Mouse (Mus musculus): ENCODE measurements at regions not wholly inside any gene's neighbourhood (a gene's known extent, or its start where the extent isn't known, plus 50 kb on each side); places are given as distances from the start of the nearest gene placed in this dataset.

DNA sequence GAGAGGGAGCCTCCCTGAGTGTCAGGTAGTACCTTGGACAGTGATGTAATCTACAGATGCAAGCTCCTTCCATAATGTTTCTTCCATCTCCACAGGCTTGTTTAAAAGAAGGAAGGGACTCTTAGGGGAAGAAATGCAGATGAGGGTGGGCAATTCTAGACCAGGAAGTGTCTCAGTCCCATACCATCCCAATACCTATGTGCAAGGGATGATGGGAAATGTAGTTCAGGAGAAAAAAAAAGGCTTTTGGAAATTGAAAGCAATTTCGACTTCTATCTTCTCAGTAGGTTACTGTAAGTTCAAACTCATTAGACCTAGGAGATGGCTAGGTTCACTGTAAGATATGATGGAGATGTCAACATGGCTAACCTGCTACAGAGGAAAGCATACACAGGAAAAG is 68.3 kb downstream of the Cd83 start:
- Histone ChIP-seq H3K79me3 (ENCODE audit: low read depth) (no peaks in the 10 kb centered on the region), H3ac (ENCODE audit: control insufficient read depth, insufficient read length, low read depth) (no peak overlapping the region), H3K79me2 (ENCODE audit: control insufficient read depth, insufficient read depth) (no peaks in the 10 kb centered on the region), H3K27me3 (ENCODE audit: control insufficient read depth, insufficient read depth, insufficient read length) (no peaks in the 10 kb centered on the region), H3K36me3 (ENCODE audit: control insufficient read depth, insufficient read depth) (no peaks in the 10 kb centered on the region), H3K4me3 (ENCODE audit: insufficient read depth, poor library complexity, severe bottlenecking) (no peak overlapping the region)
- no peak for TF ChIP-seq CTCF (IDR thresholded peaks at IDR 0.05; ENCODE audit: control insufficient read depth, insufficient read depth, insufficient read length)
- TF ChIP-seq FOSL1 (IDR thresholded peaks at IDR 0.05; ENCODE audit: insufficient read depth, low read length, poor library complexity, severe bottlenecking), result no peak
- TF ChIP-seq MAX (IDR thresholded peaks at IDR 0.05), result no peak
- TF ChIP-seq CEBPB (IDR thresholded peaks at IDR 0.05; ENCODE audit: low read depth), result no peak
- no peak for TF ChIP-seq MYOG (IDR thresholded peaks at IDR 0.05; ENCODE audit: control insufficient read depth, extremely low read depth, insufficient read length)
- TF ChIP-seq MYOD1 (IDR thresholded peaks at IDR 0.05; ENCODE audit: control insufficient read depth, insufficient read length, low read depth), result no peak
- no peak for TF ChIP-seq USF1 (IDR thresholded peaks at IDR 0.05; ENCODE audit: low read depth)

DNA sequence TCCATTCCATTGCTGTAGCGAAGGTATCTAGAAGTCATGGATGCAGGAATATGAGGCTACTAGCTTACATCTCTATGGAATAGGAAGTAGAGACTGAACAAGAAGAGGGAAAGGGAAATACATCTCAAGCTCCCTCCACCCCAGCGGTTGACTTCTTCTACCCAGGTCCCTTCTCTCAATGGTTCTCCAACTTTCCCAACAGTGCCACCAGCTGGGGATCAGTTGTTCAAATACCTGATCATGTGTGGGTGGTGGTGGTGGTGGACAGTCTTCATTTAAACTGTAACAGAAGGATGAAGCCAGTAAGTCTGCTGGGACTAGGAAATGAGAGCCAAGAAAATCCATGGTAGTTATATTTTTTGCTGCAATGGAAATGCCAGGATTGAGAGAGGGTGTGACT is 70.4 kb downstream of the Cd83 start:
- Histone ChIP-seq H3ac (ENCODE audit: control insufficient read depth, insufficient read length, low read depth) (no peak overlapping the region), H3K36me3 (ENCODE audit: control insufficient read depth, insufficient read depth) (no peaks in the 10 kb centered on the region), H3K79me3 (ENCODE audit: low read depth) (no peaks in the 10 kb centered on the region), H3K4me3 (ENCODE audit: insufficient read depth, poor library complexity, severe bottlenecking) (no peak overlapping the region), H3K79me2 (ENCODE audit: control insufficient read depth, insufficient read depth) (no peaks in the 10 kb centered on the region), H3K27me3 (ENCODE audit: control insufficient read depth, insufficient read depth, insufficient read length) (no peaks in the 10 kb centered on the region)
- TF ChIP-seq FOSL1 (IDR thresholded peaks at IDR 0.05; ENCODE audit: insufficient read depth, low read length, poor library complexity, severe bottlenecking) (no peak), MYOG (IDR thresholded peaks at IDR 0.05; ENCODE audit: control insufficient read depth, extremely low read depth, insufficient read length) (no peak), USF1 (IDR thresholded peaks at IDR 0.05; ENCODE audit: low read depth) (no peak), CTCF (IDR thresholded peaks at IDR 0.05; ENCODE audit: control insufficient read depth, insufficient read depth, insufficient read length) (no peak), MAX (IDR thresholded peaks at IDR 0.05) (no peak), CEBPB (IDR thresholded peaks at IDR 0.05; ENCODE audit: low read depth) (no peak), MYOD1 (IDR thresholded peaks at IDR 0.05; ENCODE audit: control insufficient read depth, insufficient read length, low read depth) (no peak)

DNA sequence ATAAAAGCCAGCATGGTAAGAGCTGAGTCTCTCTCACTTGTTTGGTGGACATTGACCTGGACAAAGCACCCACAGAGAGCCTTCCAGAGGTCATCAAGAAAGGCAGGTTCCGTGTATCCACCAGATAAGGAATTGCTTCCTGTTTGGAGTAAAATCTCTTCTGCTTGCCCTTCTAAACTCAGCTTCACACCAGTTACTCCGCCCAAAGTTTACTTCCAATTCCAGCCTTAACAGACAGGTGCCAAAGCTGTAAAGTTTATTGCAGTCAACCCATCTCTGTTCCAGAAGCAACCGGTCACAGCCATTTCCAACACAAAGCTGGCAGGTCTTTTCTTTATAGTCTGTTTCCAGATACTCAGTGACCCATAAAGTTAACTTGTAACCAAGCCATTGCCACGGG is 76.4 kb downstream of the Cd83 start:
- Histone ChIP-seq H3K79me2 (ENCODE audit: control insufficient read depth, insufficient read depth) (no peaks in the 10 kb centered on the region), H3ac (ENCODE audit: control insufficient read depth, insufficient read length, low read depth) (no peak overlapping the region)

DNA sequence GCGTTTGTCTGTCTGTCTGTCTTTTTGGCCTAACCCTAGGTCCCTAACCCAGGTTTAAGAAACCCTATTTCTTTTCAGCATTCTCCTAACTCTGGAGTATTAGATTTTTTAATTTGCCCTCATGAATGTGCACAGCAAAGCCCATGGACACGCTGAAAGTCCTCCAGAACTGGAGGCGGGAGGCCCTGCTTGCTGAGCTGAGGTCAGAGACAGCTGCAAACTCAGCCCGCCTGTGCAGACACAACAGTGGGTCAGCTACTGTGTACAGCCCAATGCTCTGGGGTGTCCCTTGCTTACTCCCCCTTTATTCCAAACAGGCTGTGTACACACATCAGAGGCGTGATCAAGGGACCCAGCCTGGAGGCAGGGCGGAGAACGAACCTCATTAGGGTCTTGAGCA is 76.8 kb downstream of the Cd83 start:
- H3K79me2 ChIP-seq (ENCODE audit: control insufficient read depth, insufficient read depth), result no peaks in the 10 kb centered on the region
- no peak overlapping the region for H3K4me3 ChIP-seq (ENCODE audit: insufficient read depth, poor library complexity, severe bottlenecking)
- H3K79me3 ChIP-seq (ENCODE audit: low read depth), result no peaks in the 10 kb centered on the region
- no peaks in the 10 kb centered on the region for H3K27me3 ChIP-seq (ENCODE audit: control insufficient read depth, insufficient read depth, insufficient read length)
- no peak overlapping the region for H3ac ChIP-seq (ENCODE audit: control insufficient read depth, insufficient read length, low read depth)
- H3K36me3 ChIP-seq (ENCODE audit: control insufficient read depth, insufficient read depth), result no peaks in the 10 kb centered on the region
- TF ChIP-seq MAX (IDR thresholded peaks at IDR 0.05) (no peak), MYOD1 (IDR thresholded peaks at IDR 0.05; ENCODE audit: control insufficient read depth, insufficient read length, low read depth) (no peak), MYOG (IDR thresholded peaks at IDR 0.05; ENCODE audit: control insufficient read depth, extremely low read depth, insufficient read length) (no peak), FOSL1 (IDR thresholded peaks at IDR 0.05; ENCODE audit: insufficient read depth, low read length, poor library complexity, severe bottlenecking) (no peak), CEBPB (IDR thresholded peaks at IDR 0.05; ENCODE audit: low read depth) (no peak), USF1 (IDR thresholded peaks at IDR 0.05; ENCODE audit: low read depth) (no peak), CTCF (IDR thresholded peaks at IDR 0.05; ENCODE audit: control insufficient read depth, insufficient read depth, insufficient read length) (no peak)

More for the DNA sequence above, 76.4 kb downstream of the Cd83 start:
- H3K27me3 ChIP-seq (ENCODE audit: control insufficient read depth, insufficient read depth, insufficient read length), result no peaks in the 10 kb centered on the region
- no peak overlapping the region for H3K4me3 ChIP-seq (ENCODE audit: insufficient read depth, poor library complexity, severe bottlenecking)
- TF ChIP-seq MAX (IDR thresholded peaks at IDR 0.05) (no peak), CEBPB (IDR thresholded peaks at IDR 0.05; ENCODE audit: low read depth) (no peak), USF1 (IDR thresholded peaks at IDR 0.05; ENCODE audit: low read depth) (no peak), FOSL1 (IDR thresholded peaks at IDR 0.05; ENCODE audit: insufficient read depth, low read length, poor library complexity, severe bottlenecking) (no peak), CTCF (IDR thresholded peaks at IDR 0.05; ENCODE audit: control insufficient read depth, insufficient read depth, insufficient read length) (no peak), MYOD1 (IDR thresholded peaks at IDR 0.05; ENCODE audit: control insufficient read depth, insufficient read length, low read depth) (no peak), MYOG (IDR thresholded peaks at IDR 0.05; ENCODE audit: control insufficient read depth, extremely low read depth, insufficient read length) (no peak)
- H3K36me3 ChIP-seq (ENCODE audit: control insufficient read depth, insufficient read depth), result no peaks in the 10 kb centered on the region
- no peaks in the 10 kb centered on the region for H3K79me3 ChIP-seq (ENCODE audit: low read depth)

DNA sequence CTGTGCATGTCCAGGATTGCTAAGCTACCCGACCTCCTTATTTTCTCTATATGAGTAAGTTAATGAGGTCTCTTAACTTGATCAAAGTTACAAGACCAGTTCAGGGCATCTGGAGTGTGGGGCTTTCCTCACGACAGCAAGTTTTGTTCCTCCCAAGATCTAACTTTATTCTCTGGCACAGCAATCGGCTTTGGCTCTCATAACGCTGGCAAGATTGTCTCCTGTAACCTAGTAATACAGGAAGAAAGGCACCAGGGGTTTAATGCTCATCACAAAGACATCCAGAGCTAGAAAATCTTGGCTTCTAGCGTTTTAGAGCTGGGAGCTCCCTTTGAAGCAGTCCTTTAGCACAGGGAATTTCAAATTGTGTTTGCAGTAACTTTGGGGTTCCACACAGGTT is 77.5 kb downstream of the Cd83 start:
- no peaks in the 10 kb centered on the region for H3K27me3 ChIP-seq (ENCODE audit: control insufficient read depth, insufficient read depth, insufficient read length)
- H3ac ChIP-seq (ENCODE audit: control insufficient read depth, insufficient read length, low read depth), result no peak overlapping the region
- H3K36me3 ChIP-seq (ENCODE audit: control insufficient read depth, insufficient read depth), result no peaks in the 10 kb centered on the region
- H3K79me2 ChIP-seq (ENCODE audit: control insufficient read depth, insufficient read depth), result no peaks in the 10 kb centered on the region
- no peaks in the 10 kb centered on the region for H3K79me3 ChIP-seq (ENCODE audit: low read depth)
- TF ChIP-seq MYOD1 (IDR thresholded peaks at IDR 0.05; ENCODE audit: control insufficient read depth, insufficient read length, low read depth), result no peak
- TF ChIP-seq CTCF (IDR thresholded peaks at IDR 0.05; ENCODE audit: control insufficient read depth, insufficient read depth, insufficient read length), result no peak
- TF ChIP-seq FOSL1 (IDR thresholded peaks at IDR 0.05; ENCODE audit: insufficient read depth, low read length, poor library complexity, severe bottlenecking), result no peak
- no peak for TF ChIP-seq MYOG (IDR thresholded peaks at IDR 0.05; ENCODE audit: control insufficient read depth, extremely low read depth, insufficient read length)
- no peak for TF ChIP-seq USF1 (IDR thresholded peaks at IDR 0.05; ENCODE audit: low read depth)
- TF ChIP-seq MAX (IDR thresholded peaks at IDR 0.05), result no peak
- TF ChIP-seq CEBPB (IDR thresholded peaks at IDR 0.05; ENCODE audit: low read depth), result no peak
- no peak overlapping the region for H3K4me3 ChIP-seq (ENCODE audit: insufficient read depth, poor library complexity, severe bottlenecking)

DNA sequence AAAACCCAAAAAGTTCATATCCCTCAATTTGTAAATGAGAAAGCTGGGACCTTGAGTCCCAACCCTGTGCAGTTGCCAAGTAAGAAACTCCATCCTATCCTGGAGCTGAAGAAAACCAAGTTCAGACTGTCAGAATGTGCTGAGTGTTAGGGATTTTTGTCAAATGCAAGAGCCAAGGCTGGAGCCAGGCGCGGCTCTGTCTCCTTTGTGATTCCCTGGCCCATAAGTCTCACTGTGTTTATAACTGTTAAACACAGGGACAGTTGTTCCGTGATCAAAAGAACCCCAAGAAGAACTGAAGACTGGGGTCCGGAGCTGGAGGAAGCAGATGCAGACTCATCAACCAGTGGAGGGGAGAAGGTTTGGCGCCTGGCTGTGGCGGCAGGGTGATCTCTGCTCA is 78.0 kb downstream of the Cd83 start:
- Histone ChIP-seq H3K36me3 (ENCODE audit: control insufficient read depth, insufficient read depth) (no peaks in the 10 kb centered on the region), H3K27me3 (ENCODE audit: control insufficient read depth, insufficient read depth, insufficient read length) (no peaks in the 10 kb centered on the region), H3K79me3 (ENCODE audit: low read depth) (no peaks in the 10 kb centered on the region), H3K4me3 (ENCODE audit: insufficient read depth, poor library complexity, severe bottlenecking) (no peak overlapping the region), H3K79me2 (ENCODE audit: control insufficient read depth, insufficient read depth) (no peaks in the 10 kb centered on the region), H3ac (ENCODE audit: control insufficient read depth, insufficient read length, low read depth) (no peak overlapping the region)
- TF ChIP-seq CTCF (IDR thresholded peaks at IDR 0.05; ENCODE audit: control insufficient read depth, insufficient read depth, insufficient read length) (no peak), CEBPB (IDR thresholded peaks at IDR 0.05; ENCODE audit: low read depth) (no peak), FOSL1 (IDR thresholded peaks at IDR 0.05; ENCODE audit: insufficient read depth, low read length, poor library complexity, severe bottlenecking) (no peak), MAX (IDR thresholded peaks at IDR 0.05) (no peak), MYOD1 (IDR thresholded peaks at IDR 0.05; ENCODE audit: control insufficient read depth, insufficient read length, low read depth) (no peak)

Data from C2C12 (cell line).